Mouse (Mus musculus): ENCODE results near the gene Gab1.

DNA sequence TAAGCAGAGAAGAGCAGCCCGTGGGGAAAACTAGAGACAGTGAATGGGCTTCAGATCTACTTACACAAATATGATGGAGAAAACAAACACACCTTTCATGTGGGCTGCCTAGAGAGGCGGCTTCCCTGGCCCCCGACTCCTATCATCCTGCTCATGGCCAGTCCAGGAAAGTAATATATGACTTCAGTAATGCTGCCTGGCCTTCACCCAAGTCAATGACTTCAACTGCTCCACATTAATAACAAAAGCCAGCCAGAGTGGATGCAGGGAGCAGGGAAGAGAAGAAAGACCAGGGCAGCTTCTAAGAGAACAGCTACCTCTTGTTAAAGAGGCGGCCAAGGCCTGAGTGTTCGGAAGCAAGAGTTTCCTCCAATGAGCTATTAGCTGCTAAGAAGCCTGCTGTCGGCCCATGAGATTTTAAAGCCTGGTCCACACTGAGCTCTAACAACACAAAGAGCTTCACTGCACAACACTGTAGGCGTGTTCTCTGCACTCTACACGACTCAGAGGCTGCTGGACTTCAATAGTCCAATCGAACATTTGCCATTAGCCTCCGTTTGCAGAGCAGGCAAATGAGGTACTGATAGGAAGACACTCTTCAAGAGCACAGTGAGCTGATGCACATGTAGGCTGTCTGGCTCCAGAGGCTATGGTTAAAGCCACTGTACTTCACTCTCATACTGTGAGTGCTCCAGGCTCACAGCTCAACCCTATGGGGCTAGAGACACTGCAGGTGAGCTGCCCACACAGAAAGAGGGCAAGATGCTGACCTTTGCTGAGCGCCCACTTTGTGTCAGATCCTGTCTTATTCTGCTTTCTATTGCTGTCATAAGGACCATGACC is 49.4 kb downstream of the Gab1 start:
- TF ChIP-seq POLR2A (IDR thresholded peaks at IDR 0.05; ENCODE audit: low read depth, low read length) (no peak), CTCF (IDR thresholded peaks at IDR 0.05; ENCODE audit: extremely low read depth, insufficient read length, insufficient replicate concordance, low read depth, low read length) (no peak)

Data from small intestine, adult 2 months (tissue).